Mouse (Mus musculus) right cerebral cortex, postnatal 14 days (tissue): Measurements from ENCODE around the gene Rassf5.
"Not testable (repeated sequence)": the region's sequence is repeated elsewhere in the genome, so short reads cannot be mapped to it uniquely, and the experiment has no call there.

ENCODE experiments used
- DNase-seq: peaks from one replicate; pipeline ENCODE4 v3.0.0; 2022

Rassf5 gene

GRCm38 (mm10) chr1:131257288-131257687 lies 12.2 kb upstream of the Rassf5 start:
- no peak for DNase-seq

- not testable (repeated sequence) for DNase-seq
Measured at GRCm38 (mm10) chr1:131252516-131253250, 7.6 kb upstream of the Rassf5 start.

GRCm38 (mm10) chr1:131246433-131247395 lies 1.7 kb upstream of the Rassf5 start:
- DNase-seq, result peak; percentile 39

GRCm38 (mm10) chr1:131245926-131246325 lies 868 bp upstream of the Rassf5 start:
- DNase-seq, result peak; percentile 56

- peak; percentile 19 for DNase-seq
Measured at GRCm38 (mm10) chr1:131244536-131245088, 446 bp downstream of the Rassf5 start.

- no peak for DNase-seq
Measured at GRCm38 (mm10) chr1:131242956-131243355, 2.1 kb downstream of the Rassf5 start.

GRCm38 (mm10) chr1:131239576-131240193 lies 5.4 kb downstream of the Rassf5 start:
- DNase-seq, result no peak

GRCm38 (mm10) chr1:131238931-131239381 lies 6.1 kb downstream of the Rassf5 start:
- no peak for DNase-seq

- no peak for DNase-seq
Measured at GRCm38 (mm10) chr1:131236077-131236476, 9.0 kb downstream of the Rassf5 start.

GRCm38 (mm10) chr1:131233527-131233926 lies 11.5 kb downstream of the Rassf5 start:
- no peak for DNase-seq

- DNase-seq, result no peak
Measured at GRCm38 (mm10) chr1:131228659-131229058, 16.4 kb downstream of the Rassf5 start.

GRCm38 (mm10) chr1:131228225-131228624 lies 16.8 kb downstream of the Rassf5 start:
- DNase-seq, result no peak

- DNase-seq, result no peak
Measured at GRCm38 (mm10) chr1:131224848-131225471, 20.1 kb downstream of the Rassf5 start.

GRCm38 (mm10) chr1:131223345-131223744 lies 21.7 kb downstream of the Rassf5 start:
- DNase-seq, result no peak

- DNase-seq, result no peak
Measured at GRCm38 (mm10) chr1:131221822-131222590, 23.1 kb downstream of the Rassf5 start.

- DNase-seq, result no peak
Measured at GRCm38 (mm10) chr1:131218933-131219332, 26.1 kb downstream of the Rassf5 start.

GRCm38 (mm10) chr1:131213361-131213760 lies 31.7 kb downstream of the Rassf5 start:
- no peak for DNase-seq

- no peak for DNase-seq
Measured at GRCm38 (mm10) chr1:131212956-131213355, 32.1 kb downstream of the Rassf5 start.

GRCm38 (mm10) chr1:131211655-131212054 lies 33.4 kb downstream of the Rassf5 start:
- DNase-seq, result no peak

- DNase-seq, result no peak
Measured at GRCm38 (mm10) chr1:131209971-131210426, 35.1 kb downstream of the Rassf5 start.

- DNase-seq, result no peak
Measured at GRCm38 (mm10) chr1:131208800-131209199, 36.3 kb downstream of the Rassf5 start.
